Mouse (Mus musculus): Measurements from ENCODE around the gene Espn. TPM values are rescaled to one million over a fixed set of nuclear protein-coding genes. Genes with fewer than 3 reads are reported as not detected.

Gene Espn
- total and polyA plus RNA-seq, 3 experiments, result 5.0 to 19.6 TPM; not detected in 1

DNA sequence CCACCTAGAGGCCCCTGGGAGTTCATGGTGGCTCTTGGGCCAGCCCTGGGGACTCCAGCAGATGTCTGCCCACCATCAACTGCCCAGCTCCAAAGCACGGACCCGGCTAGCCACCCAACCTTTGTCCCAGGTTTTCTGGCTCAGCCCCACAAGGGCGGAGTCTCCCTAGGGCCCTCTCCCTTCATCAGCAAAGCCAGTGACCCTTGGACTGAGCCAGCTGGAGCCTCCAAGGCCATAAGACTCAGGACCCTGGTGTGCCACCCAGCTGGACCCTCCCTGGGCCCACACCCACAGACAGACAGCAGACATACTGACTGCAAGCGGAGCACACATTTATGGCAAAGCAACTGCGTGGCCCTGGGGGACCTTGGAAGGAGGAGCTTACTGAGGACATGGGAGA lies 23.4 kb downstream of the Espn start:
- Histone ChIP-seq H3K4me3 (ENCODE audit: control insufficient read depth in 1 of 2, insufficient read depth in 1 of 2, low read depth in 2 of 2, low read length in 2 of 2) (no peak overlapping the region), H3K9ac (ENCODE audit: control insufficient read depth, low read depth, low read length, poor library complexity, severe bottlenecking) (no peak overlapping the region), H3K9me3 (replicated peaks; ENCODE audit: insufficient read depth, low read length) (no peaks in the 10 kb centered on the region), H3K27me3 (ENCODE audit: control insufficient read depth in 1 of 2, insufficient read depth in 2 of 2, low read length in 2 of 2) (no peaks in the 10 kb centered on the region), H3K4me1 (ENCODE audit: control insufficient read depth in 1 of 2, insufficient read depth in 2 of 2, low read length in 2 of 2) (no peaks in the 10 kb centered on the region), H3K79me2 (ENCODE audit: control insufficient read depth, insufficient read depth, low read length, poor library complexity) (no peaks in the 10 kb centered on the region; the same call in 1 of the 2 replicates), H3K27ac (ENCODE audit: control insufficient read depth, low read depth, low read length) (no peak overlapping the region), H3K36me3 (ENCODE audit: control insufficient read depth in 1 of 2, insufficient read depth in 2 of 2, low read length in 2 of 2) (no peaks in the 10 kb centered on the region)
- no peak for DNase-seq (ENCODE audit: low read depth, low spot score)
- no peak for TF ChIP-seq CHD1 (IDR thresholded peaks at IDR 0.05; ENCODE audit: low read depth, low read length)
- no peak for TF ChIP-seq ETS1 (IDR thresholded peaks at IDR 0.05; ENCODE audit: low read depth, low read length)
- no peak for TF ChIP-seq CTCF (IDR thresholded peaks at IDR 0.05 in 2 of 3, conservative IDR thresholded peaks at IDR 0.05 in 1 of 3; ENCODE audit: control insufficient read depth in 1 of 3, insufficient read depth in 1 of 3, low read depth in 2 of 3, low read length in 3 of 3, poor library complexity in 1 of 3, severe bottlenecking in 1 of 3)

DNA sequence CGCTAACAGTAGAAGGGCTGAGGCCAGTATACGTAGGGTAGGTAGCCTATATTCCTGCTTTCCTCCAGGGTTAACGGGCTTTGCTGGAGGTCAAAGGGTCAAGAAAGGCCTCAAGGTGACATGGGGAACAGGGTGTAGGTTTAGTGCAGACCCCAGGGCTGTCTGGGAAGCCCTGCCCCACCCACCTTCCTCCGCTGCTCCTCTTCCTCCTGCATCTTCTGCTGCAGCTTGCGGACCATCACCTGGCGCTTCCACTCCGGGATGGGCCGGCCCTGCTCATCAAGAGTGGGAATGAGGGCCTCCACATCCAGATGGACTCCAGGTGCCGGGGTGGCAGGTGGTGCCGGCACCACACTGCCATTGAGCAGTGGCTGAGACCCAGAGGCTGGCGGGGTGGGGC lies 24.3 kb downstream of the Espn start:
- H3K27me3 ChIP-seq (ENCODE audit: control insufficient read depth in 1 of 2, insufficient read depth in 2 of 2, low read length in 2 of 2), result no peaks in the 10 kb centered on the region
- no peaks in the 10 kb centered on the region for H3K36me3 ChIP-seq (ENCODE audit: control insufficient read depth in 1 of 2, insufficient read depth in 2 of 2, low read length in 2 of 2)
- H3K79me2 ChIP-seq (ENCODE audit: control insufficient read depth, insufficient read depth, low read length, poor library complexity), result no peaks in the 10 kb centered on the region; the same call in 1 of the 2 replicates
- no peaks in the 10 kb centered on the region for H3K9me3 ChIP-seq (replicated peaks; ENCODE audit: insufficient read depth, low read length)
- no peaks in the 10 kb centered on the region for H3K4me1 ChIP-seq (ENCODE audit: control insufficient read depth in 1 of 2, insufficient read depth in 2 of 2, low read length in 2 of 2)
- DNase-seq (ENCODE audit: low read depth, low spot score), result no peak
- H3K4me3 ChIP-seq (ENCODE audit: control insufficient read depth in 1 of 2, insufficient read depth in 1 of 2, low read depth in 2 of 2, low read length in 2 of 2), result no peak overlapping the region
- H3K9ac ChIP-seq (ENCODE audit: control insufficient read depth, low read depth, low read length, poor library complexity, severe bottlenecking), result no peak overlapping the region
- TF ChIP-seq MXI1 (IDR thresholded peaks at IDR 0.05; ENCODE audit: low read depth, low read length), result no peak
- TF ChIP-seq ZMIZ1 (IDR thresholded peaks at IDR 0.05; ENCODE audit: low read depth, low read length), result no peak
- no peak for TF ChIP-seq CHD2 (IDR thresholded peaks at IDR 0.05; ENCODE audit: low read length)
- no peak for TF ChIP-seq GABPA (IDR thresholded peaks at IDR 0.05; ENCODE audit: low read depth, low read length)
- TF ChIP-seq MAX (IDR thresholded peaks at IDR 0.05; ENCODE audit: low read length), result no peak
- TF ChIP-seq POLR2A (IDR thresholded peaks at IDR 0.05; ENCODE audit: control insufficient read depth in 1 of 2, insufficient read depth in 1 of 2, low read depth in 1 of 2, low read length in 2 of 2, poor library complexity in 1 of 2), result no peak
- TF ChIP-seq KAT2A (conservative IDR thresholded peaks at IDR 0.05; ENCODE audit: low read depth, low read length), result no peak
- TF ChIP-seq POLR2AphosphoS5 (IDR thresholded peaks at IDR 0.05; ENCODE audit: borderline replicate concordance, low read depth, low read length), result no peak
- no peak for TF ChIP-seq UBTF (IDR thresholded peaks at IDR 0.05; ENCODE audit: borderline replicate concordance, insufficient read depth, low read depth, low read length)
- TF ChIP-seq ZC3H11A (IDR thresholded peaks at IDR 0.05; ENCODE audit: low read depth, low read length), result no peak
- TF ChIP-seq TBP (IDR thresholded peaks at IDR 0.05; ENCODE audit: low read depth, low read length), result no peak
- no peak for TF ChIP-seq ELF1 (IDR thresholded peaks at IDR 0.05; ENCODE audit: low read depth, low read length)
- no peak for TF ChIP-seq CTCF (IDR thresholded peaks at IDR 0.05 in 2 of 3, conservative IDR thresholded peaks at IDR 0.05 in 1 of 3; ENCODE audit: control insufficient read depth in 1 of 3, insufficient read depth in 1 of 3, low read depth in 2 of 3, low read length in 3 of 3, poor library complexity in 1 of 3, severe bottlenecking in 1 of 3)
- no peak for TF ChIP-seq SMC3 (IDR thresholded peaks at IDR 0.05; ENCODE audit: low read depth, low read length)
- no peak for TF ChIP-seq BHLHE40 (IDR thresholded peaks at IDR 0.05; ENCODE audit: borderline replicate concordance, low read depth, low read length)
- no peak for TF ChIP-seq USF1 (IDR thresholded peaks at IDR 0.05; ENCODE audit: low read depth, low read length)
- no peak for TF ChIP-seq E2F4 (IDR thresholded peaks at IDR 0.05; ENCODE audit: borderline replicate concordance, low read depth, low read length)
- TF ChIP-seq RAD21 (IDR thresholded peaks at IDR 0.05; ENCODE audit: low read depth, low read length), result no peak
- no peak for TF ChIP-seq ZKSCAN1 (IDR thresholded peaks at IDR 0.05; ENCODE audit: low read depth, low read length)
- no peak for TF ChIP-seq MYC (IDR thresholded peaks at IDR 0.05; ENCODE audit: low read depth, low read length)
- no peak overlapping the region for H3K27ac ChIP-seq (ENCODE audit: control insufficient read depth, low read depth, low read length)

Measured in MEL (cell line).